9 mouse cellular contexts compared by ENCODE assay signal in the genomic region with DNA sequence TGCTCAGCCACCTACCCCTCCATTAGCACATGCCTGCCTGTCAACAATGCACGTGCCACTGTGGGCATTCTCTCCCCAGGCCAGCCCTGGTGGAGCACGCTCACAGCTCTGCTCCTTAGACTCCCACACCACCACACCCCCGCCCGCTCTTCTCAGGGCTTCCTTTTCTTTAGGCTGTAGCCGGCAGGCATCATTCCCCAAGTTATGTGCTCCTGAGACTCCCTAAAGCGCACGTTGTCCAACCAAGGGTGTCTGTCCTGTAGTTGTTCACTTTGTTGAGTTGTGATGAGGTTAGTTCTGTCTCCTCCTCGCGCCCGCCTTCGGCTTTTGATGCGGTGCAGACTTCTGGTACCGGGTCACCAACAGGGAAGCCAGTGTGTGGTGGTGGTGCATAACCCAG.
DNase-seq lines count a peak whose midpoint lies in the region; ATAC-seq lines count a peak whose summit lies in the region.
"Had no signal": no experiment of that assay in that cellular context is flagged by ENCODE, and none has a peak within 500 bp of the region (broad histone marks: within the 10 kb centered on the region; RNA-seq: fewer than 3 reads in every experiment).

No protein-coding gene starts in this region.

- H3K9me3 ChIP-seq in megakaryocyte, embryonic 14.5 days: no peaks in the 10 kb centered on the region
- no peaks in the 10 kb centered on the region for H3K9me3 ChIP-seq in intestine, embryonic 15.5 days
- H3K9me3 ChIP-seq in neural tube, embryonic 15.5 days (replicated peaks): no peaks in the 10 kb centered on the region
- H3K9me3 ChIP-seq: liver, embryonic 13.5 days had no signal

- H3K27ac ChIP-seq in intestine, embryonic 15.5 days: no peak overlapping the region
- H3K27ac ChIP-seq in neural tube, embryonic 15.5 days (replicated peaks): peak overlapping the region; percentile 54
- H3K27ac ChIP-seq: liver, embryonic 13.5 days had no signal

- H3K4me1 ChIP-seq in megakaryocyte, embryonic 14.5 days: peaks cover 42% of the 10 kb centered on the region
- H3K4me1 ChIP-seq in intestine, embryonic 15.5 days (replicated peaks): peaks cover 27% of the 10 kb centered on the region
- peaks cover 41% of the 10 kb centered on the region for H3K4me1 ChIP-seq in neural tube, embryonic 15.5 days

- H3K9ac ChIP-seq in intestine, embryonic 15.5 days: no peak overlapping the region
- H3K9ac ChIP-seq in neural tube, embryonic 15.5 days (replicated peaks): no peak overlapping the region
- H3K9ac ChIP-seq: liver, embryonic 13.5 days had no signal

- peak overlapping the region; percentile 41 for H3K4me2 ChIP-seq in intestine, embryonic 15.5 days (replicated peaks)
- H3K4me2 ChIP-seq in neural tube, embryonic 15.5 days: peak overlapping the region; percentile 38
- H3K4me2 ChIP-seq: liver, embryonic 13.5 days had no signal

- no peak for ATAC-seq in megakaryocyte, adult 5-6 weeks (ENCODE audit: poor library complexity, severe bottlenecking)
- no peak for ATAC-seq in intestine, embryonic 15.5 days
- no peak for ATAC-seq in neural tube, embryonic 15.5 days (ENCODE audit: low FRiP score)

- peak overlapping the region; percentile 69 for H3K4me3 ChIP-seq in megakaryocyte, embryonic 14.5 days (replicated peaks)
- H3K4me3 ChIP-seq in intestine, embryonic 15.5 days (replicated peaks): 0 out of 2 replicates have a peak overlapping the region, but pooled peaks have one; percentile 9
- H3K4me3 ChIP-seq in neural tube, embryonic 15.5 days (replicated peaks): 0 out of 2 replicates have a peak overlapping the region, but pooled peaks have one; percentile 8
- H3K4me3 ChIP-seq: liver, embryonic 13.5 days had no signal

- no peaks in the 10 kb centered on the region for H3K36me3 ChIP-seq in megakaryocyte, embryonic 14.5 days (replicated peaks; ENCODE audit: low read length)
- H3K36me3 ChIP-seq in intestine, embryonic 15.5 days: no peaks in the 10 kb centered on the region
- no peaks in the 10 kb centered on the region for H3K36me3 ChIP-seq in neural tube, embryonic 15.5 days
- H3K36me3 ChIP-seq: liver, embryonic 13.5 days had no signal

- 16% methylated on average over 13 of the region's 13 CpGs for WGBS in intestine, embryonic 15.5 days
- 3% methylated on average over 13 of the region's 13 CpGs for WGBS in neural tube, embryonic 15.5 days

- peak; percentile 67 for DNase-seq in embryo, embryonic 10 days (ENCODE audit: low spot score)
- no peak for DNase-seq in embryo, embryonic 9.5 days (ENCODE audit: extremely low spot score)
- no peak for DNase-seq in layer of hippocampus, adult 9-10 months (ENCODE audit: low spot score)
- no peak for DNase-seq in cerebellum, adult 11-12 months
- DNase-seq: liver, embryonic 13.5 days had no signal

- H3K27me3 ChIP-seq in megakaryocyte, embryonic 14.5 days (replicated peaks): peaks cover 91% of the 10 kb centered on the region
- H3K27me3 ChIP-seq in intestine, embryonic 15.5 days (replicated peaks): peaks cover 27% of the 10 kb centered on the region
- H3K27me3 ChIP-seq in neural tube, embryonic 15.5 days (replicated peaks): peaks cover 49% of the 10 kb centered on the region

Comparison
In these comparisons a context has a peak if more than half of its experiments do, and no peak if none do; other contexts are left out.
1. H3K4me3 ChIP-seq: peak in every context shown above with its lines; median percentile 69 in megakaryocyte, embryonic 14.5 days; 9 in intestine, embryonic 15.5 days; 8 in neural tube, embryonic 15.5 days.